Mouse (Mus musculus) midbrain, embryonic 10.5 days (tissue): ENCODE measurements around the gene 1700023F06Rik. TPM values are rescaled to one million over a fixed set of nuclear protein-coding genes. Genes with fewer than 3 reads are reported as not detected.
A peak's percentile ranks its signal among the peaks of the same experiment; 100 is the strongest.

Source experiments
- DNase-seq: peaks from one replicate; pipeline ENCODE4 v3.0.0-alpha.2; 2017; ENCODE audit warnings: low spot score
- H3K27ac ChIP-seq: fragments of 300-500 bp; sonication (generic); replicated peaks from 2 replicates; pipeline ENCODE4 v1.5.1; 2016; ENCODE audit warnings: mild to moderate bottlenecking
- H3K27me3 ChIP-seq: fragments of 300-500 bp; sonication (generic); 2 replicates; pipeline ENCODE4 v1.6.1; 2016; ENCODE audit warnings: low read depth, mild to moderate bottlenecking; ENCODE audit not compliant: poor library complexity, severe bottlenecking
- H3K36me3 ChIP-seq: fragments of 300-500 bp; sonication (generic); 2 replicates; pipeline ENCODE4 v1.6.1; 2016; ENCODE audit warnings: mild to moderate bottlenecking, moderate library complexity
- H3K4me1 ChIP-seq: fragments of 300-500 bp; sonication (generic); 2 replicates; pipeline ENCODE4 v1.6.1; 2016
- H3K4me3 ChIP-seq: fragments of 300-500 bp; sonication (generic); 2 replicates; pipeline ENCODE4 v1.5.1; 2016; ENCODE audit warnings: mild to moderate bottlenecking, moderate library complexity
- H3K9me3 ChIP-seq: fragments of 300-500 bp; sonication (generic); replicated peaks from 2 replicates; pipeline ENCODE4 v1.6.1; 2016; ENCODE audit warnings: mild to moderate bottlenecking
- WGBS: fragments of 180-500 bp; shearing (Covaris S2); methylation state at CpG from one replicate; pipeline ENCODE4 v1.1.7; 2016; 5-methylcytosine and 5-hydroxymethylcytosine counted together
- polyA plus RNA-seq: library from polyadenylated mRNA; unstranded; fragments of >200 nt; fragmentation: Nextera tagmentation; extraction: Ambion mirVana; gene quantifications from 2 replicates; pipeline ENCODE4 v1.2.1, GENCODE M21; 2016

The 1700023F06Rik gene
- polyA plus RNA-seq, 1 experiment from 2014 or later = 0.10 TPM

- Histone ChIP-seq H3K36me3 (no peaks in the 10 kb centered on the region), H3K4me1 (peaks cover 36% of the 10 kb centered on the region), H3K27me3 (peaks cover 100% of the 10 kb centered on the region), H3K27ac (no peak overlapping the region), H3K4me3 (no peak overlapping the region), H3K9me3 (no peaks in the 10 kb centered on the region)
- 89% methylated on average over 4 of the region's 4 CpGs for WGBS
- DNase-seq = no peak
Measured at GRCm38 (mm10) chr11:103197340-103197739, 11.0 kb downstream of the 1700023F06Rik start.

DNA sequence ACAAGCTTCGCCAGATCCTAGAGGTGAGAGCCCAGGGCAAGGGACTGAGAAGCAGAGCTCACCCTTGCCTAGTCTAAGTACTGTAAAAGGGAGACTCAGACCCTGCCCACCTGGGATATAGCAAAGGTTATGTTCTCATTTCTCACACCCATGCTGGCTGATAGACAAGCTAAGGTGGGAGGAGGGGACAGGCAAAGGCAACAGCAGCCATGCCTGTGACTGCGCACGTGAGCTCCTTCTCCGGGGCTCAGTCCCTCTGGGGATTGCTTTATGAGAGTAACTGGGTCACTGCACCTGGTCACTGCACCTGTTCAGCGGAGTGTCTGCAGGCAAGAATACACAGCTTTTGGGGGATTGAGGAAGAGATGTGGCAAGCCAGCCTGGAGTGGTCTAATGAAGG lies 12.7 kb downstream of the 1700023F06Rik start:
- Histone ChIP-seq H3K4me1 (peaks cover 33% of the 10 kb centered on the region), H3K4me3 (no peak overlapping the region), H3K27me3 (peaks cover 100% of the 10 kb centered on the region), H3K36me3 (no peaks in the 10 kb centered on the region), H3K9me3 (no peaks in the 10 kb centered on the region), H3K27ac (no peak overlapping the region)
- no peak for DNase-seq
- WGBS = 91% methylated on average over 5 of the region's 5 CpGs

DNA sequence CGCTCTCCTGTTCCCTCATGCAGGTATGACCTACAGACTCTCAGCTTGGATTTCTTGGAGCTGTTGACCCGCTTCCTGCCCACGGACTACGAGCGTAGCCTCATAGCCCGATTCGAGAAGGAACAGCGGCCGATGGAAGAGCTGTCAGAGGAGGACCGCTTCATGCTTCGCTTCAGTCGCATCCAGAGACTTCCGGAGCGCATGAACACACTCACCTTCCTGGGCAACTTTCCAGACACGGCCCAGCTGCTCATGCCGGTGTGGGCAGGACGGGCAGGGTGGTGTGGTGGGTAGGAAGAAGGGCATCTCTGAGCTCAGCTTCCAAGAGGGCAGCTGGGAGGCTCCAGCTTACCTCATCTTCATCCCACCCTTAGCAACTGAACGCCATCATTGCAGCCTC lies 13.1 kb downstream of the 1700023F06Rik start:
- Histone ChIP-seq H3K27ac (no peak overlapping the region), H3K4me1 (peaks cover 33% of the 10 kb centered on the region), H3K27me3 (peaks cover 100% of the 10 kb centered on the region), H3K9me3 (no peaks in the 10 kb centered on the region), H3K4me3 (no peak overlapping the region), H3K36me3 (no peaks in the 10 kb centered on the region)
- WGBS = 90% methylated on average over 18 of the region's 18 CpGs
- DNase-seq = no peak

DNA sequence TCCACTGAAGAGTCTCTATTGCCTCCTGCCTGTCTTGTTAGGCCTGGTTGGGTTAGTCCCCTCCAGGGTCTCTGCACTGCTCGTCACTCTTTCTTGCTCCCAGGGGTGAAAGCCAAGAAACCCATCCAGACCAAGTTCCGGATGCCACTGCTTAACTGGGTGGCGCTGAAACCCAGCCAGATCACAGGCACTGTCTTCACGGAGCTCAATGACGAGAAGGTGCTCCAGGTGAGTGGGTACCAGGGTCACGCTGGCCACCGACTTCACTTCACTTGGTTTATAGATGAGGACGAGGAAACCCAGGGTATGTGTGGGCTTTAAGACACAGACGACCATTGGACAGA lies 14.6 kb downstream of the 1700023F06Rik start:
- Histone ChIP-seq H3K9me3 (no peaks in the 10 kb centered on the region), H3K4me3 (no peak overlapping the region), H3K4me1 (peaks cover 23% of the 10 kb centered on the region), H3K27ac (no peak overlapping the region), H3K36me3 (no peaks in the 10 kb centered on the region), H3K27me3 (peaks cover 96% of the 10 kb centered on the region)
- 32% methylated on average over 9 of the region's 9 CpGs for WGBS
- DNase-seq = no peak

DNA sequence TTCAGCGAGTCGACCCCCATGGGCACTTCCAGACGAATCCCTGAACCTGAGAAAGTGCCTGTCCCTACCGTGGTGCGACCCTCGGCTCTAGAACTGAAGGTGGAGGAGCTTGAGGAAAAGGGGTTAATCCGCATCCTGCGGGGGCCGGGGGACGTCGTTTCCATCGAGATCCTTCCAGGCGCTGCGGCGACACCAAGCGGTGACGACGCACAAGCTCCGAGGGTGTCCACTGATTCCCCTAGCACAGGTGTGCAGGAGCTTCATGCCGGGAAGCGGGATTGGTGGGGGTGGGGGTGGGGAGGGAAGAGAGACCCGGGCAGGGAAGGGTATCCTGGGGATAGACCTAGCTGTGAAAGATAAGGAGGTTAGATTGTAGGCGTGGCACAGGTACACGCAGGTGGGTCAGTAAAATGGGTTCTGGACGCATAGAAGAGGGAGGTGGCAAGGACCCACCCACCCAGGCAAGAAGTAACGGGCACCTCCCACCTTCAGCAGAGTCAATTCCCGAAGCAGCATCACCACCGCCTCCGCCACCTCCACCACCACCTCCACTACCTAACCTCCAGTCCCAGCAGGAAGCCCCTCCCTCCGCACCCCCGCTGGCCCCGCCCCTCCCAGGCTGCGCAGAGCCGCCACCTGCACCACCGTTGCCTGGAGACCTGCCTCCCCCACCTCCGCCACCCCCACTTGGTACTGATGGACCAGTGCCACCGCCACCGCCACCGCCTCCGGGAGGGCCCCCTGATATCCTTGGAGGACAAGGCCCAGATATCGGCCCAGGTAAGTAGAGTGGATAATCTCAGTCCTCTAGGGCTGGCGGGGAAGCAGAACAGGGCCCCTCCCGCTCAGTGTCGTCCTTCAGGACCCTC lies 15.2 kb downstream of the 1700023F06Rik start:
- peaks cover 17% of the 10 kb centered on the region for H3K4me1 ChIP-seq
- H3K9me3 ChIP-seq = no peaks in the 10 kb centered on the region
- peaks cover 90% of the 10 kb centered on the region for H3K27me3 ChIP-seq
- H3K27ac ChIP-seq = no peak overlapping the region
- peak; percentile 46 for DNase-seq
- H3K4me3 ChIP-seq = peak overlapping the region; percentile 43
- no peaks in the 10 kb centered on the region for H3K36me3 ChIP-seq
- WGBS = 5% methylated on average over 43 of the region's 44 CpGs

GRCm38 (mm10) chr11:103192230-103192955 lies 16.0 kb downstream of the 1700023F06Rik start:
- no peaks in the 10 kb centered on the region for H3K9me3 ChIP-seq
- H3K27me3 ChIP-seq = peaks cover 82% of the 10 kb centered on the region
- peak overlapping the region; percentile 43 for H3K4me3 ChIP-seq
- WGBS = 14% methylated on average over 28 of the region's 28 CpGs
- peaks cover 14% of the 10 kb centered on the region for H3K4me1 ChIP-seq
- no peaks in the 10 kb centered on the region for H3K36me3 ChIP-seq
- H3K27ac ChIP-seq = no peak overlapping the region
- DNase-seq = no peak

DNA sequence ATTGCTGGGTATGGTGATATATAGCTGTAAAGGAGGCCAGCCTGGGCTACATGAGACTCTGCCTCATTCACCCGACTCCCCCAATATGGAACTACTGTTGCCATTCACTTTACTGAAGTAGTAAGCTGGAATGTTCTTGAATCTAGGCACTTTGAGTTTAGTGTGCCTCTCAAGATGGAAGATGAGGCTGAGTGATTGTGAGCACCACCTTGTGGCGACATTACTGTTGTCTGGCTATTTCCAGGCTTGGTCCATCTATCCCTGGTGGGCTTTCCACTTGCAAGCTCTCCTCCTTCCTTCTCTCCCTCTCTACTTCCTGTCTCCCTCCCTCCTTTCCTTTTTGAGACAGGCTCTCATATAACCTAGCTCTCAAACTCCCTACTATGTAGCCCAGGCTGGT lies 23.5 kb downstream of the 1700023F06Rik start:
- peak; percentile 42 for DNase-seq
- 32% methylated on average over 2 of the region's 2 CpGs for WGBS
- H3K27me3 ChIP-seq = peaks cover 10% of the 10 kb centered on the region
- no peaks in the 10 kb centered on the region for H3K4me1 ChIP-seq
- no peaks in the 10 kb centered on the region for H3K9me3 ChIP-seq
- H3K27ac ChIP-seq = no peak overlapping the region
- no peaks in the 10 kb centered on the region for H3K36me3 ChIP-seq
- H3K4me3 ChIP-seq = no peak overlapping the region

DNA sequence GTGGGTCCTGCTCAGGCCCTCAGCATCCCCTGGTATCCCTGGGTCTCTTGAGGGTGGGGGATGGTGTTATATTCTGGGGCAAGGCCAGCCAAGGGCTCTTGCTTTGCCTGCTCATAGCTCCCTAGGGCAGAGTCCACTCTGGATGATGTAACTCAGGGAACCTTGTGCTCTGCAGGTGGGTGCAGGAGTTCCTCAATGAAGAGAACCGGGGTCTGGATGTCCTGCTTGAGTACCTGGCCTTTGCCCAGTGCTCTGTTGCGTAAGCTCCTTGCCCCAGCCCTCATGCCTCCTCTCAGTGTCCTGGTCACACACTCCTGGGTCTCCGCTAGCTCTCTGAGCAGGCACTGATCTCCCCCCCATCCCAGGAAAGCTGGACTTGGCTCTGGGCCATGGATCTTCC lies 26.4 kb downstream of the 1700023F06Rik start:
- H3K4me1 ChIP-seq = no peaks in the 10 kb centered on the region
- no peak overlapping the region for H3K27ac ChIP-seq
- H3K36me3 ChIP-seq = no peaks in the 10 kb centered on the region
- no peak for DNase-seq
- no peaks in the 10 kb centered on the region for H3K9me3 ChIP-seq
- WGBS = 76% methylated on average over 3 of the region's 3 CpGs
- peaks cover 8% of the 10 kb centered on the region for H3K27me3 ChIP-seq
- H3K4me3 ChIP-seq = no peak overlapping the region

- Histone ChIP-seq H3K4me3 (no peak overlapping the region), H3K36me3 (no peaks in the 10 kb centered on the region), H3K4me1 (no peaks in the 10 kb centered on the region), H3K9me3 (no peaks in the 10 kb centered on the region), H3K27ac (no peak overlapping the region), H3K27me3 (peaks cover 8% of the 10 kb centered on the region)
- 81% methylated on average over 9 of the region's 9 CpGs for WGBS
- no peak for DNase-seq
Measured at GRCm38 (mm10) chr11:103181349-103181748, 27.0 kb downstream of the 1700023F06Rik start.

DNA sequence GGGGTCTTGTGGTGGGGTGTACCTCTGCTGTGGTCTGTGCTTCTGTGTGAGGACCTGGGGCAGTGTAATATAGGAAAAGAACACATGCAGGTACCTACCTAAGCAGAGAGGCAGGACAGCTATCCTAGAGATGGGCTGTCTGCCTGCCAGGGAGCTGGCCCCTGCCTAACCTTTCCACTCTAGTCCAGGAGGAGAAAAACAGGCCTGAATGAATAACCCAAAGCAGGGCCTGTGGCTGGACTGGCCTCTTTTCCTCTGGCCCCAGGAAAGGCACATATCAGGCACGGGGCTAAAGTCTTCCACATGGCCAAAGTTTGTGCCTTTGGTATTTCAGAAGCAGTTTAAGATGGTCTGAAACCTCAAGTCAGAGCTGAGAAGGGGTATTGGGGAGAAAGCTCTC lies 27.9 kb downstream of the 1700023F06Rik start:
- Histone ChIP-seq H3K27me3 (peaks cover 8% of the 10 kb centered on the region), H3K4me1 (no peaks in the 10 kb centered on the region), H3K4me3 (no peak overlapping the region), H3K36me3 (no peaks in the 10 kb centered on the region), H3K27ac (no peak overlapping the region), H3K9me3 (no peaks in the 10 kb centered on the region)
- no peak for DNase-seq
- 81% methylated on average over 1 of the region's 1 CpGs for WGBS

DNA sequence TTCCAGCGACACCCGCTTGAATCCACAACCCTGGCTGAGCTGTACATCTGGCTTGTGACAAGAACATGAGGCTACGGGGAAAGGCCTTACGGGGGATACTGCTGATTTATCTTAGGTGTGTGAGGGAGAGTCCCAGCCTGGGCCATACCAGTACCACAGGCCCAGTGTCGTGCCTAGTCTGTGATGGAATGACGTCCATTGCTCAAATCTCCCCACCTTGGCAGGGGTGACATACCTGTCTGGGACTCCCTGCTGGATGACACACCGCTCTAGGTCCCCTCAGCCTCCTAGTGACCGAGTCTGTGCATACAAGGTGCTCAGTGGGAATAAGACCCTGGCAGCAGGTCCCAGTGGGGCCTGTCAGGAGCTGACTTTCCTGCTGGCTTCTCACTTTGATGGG lies 29.6 kb downstream of the 1700023F06Rik start:
- 85% methylated on average over 8 of the region's 8 CpGs for WGBS
- no peak for DNase-seq
- no peaks in the 10 kb centered on the region for H3K36me3 ChIP-seq
- peaks cover 3% of the 10 kb centered on the region for H3K4me1 ChIP-seq
- H3K27me3 ChIP-seq = peaks cover 22% of the 10 kb centered on the region
- no peak overlapping the region for H3K4me3 ChIP-seq
- no peak overlapping the region for H3K27ac ChIP-seq
- H3K9me3 ChIP-seq = no peaks in the 10 kb centered on the region

- H3K9me3 ChIP-seq = no peaks in the 10 kb centered on the region
- 83% methylated on average over 15 of the region's 15 CpGs for WGBS
- peaks cover 29% of the 10 kb centered on the region for H3K27me3 ChIP-seq
- DNase-seq = no peak
- H3K4me1 ChIP-seq = peaks cover 3% of the 10 kb centered on the region
- H3K4me3 ChIP-seq = no peak overlapping the region
- H3K36me3 ChIP-seq = no peaks in the 10 kb centered on the region
- H3K27ac ChIP-seq = no peak overlapping the region
Measured at GRCm38 (mm10) chr11:103177815-103178485, 30.4 kb downstream of the 1700023F06Rik start.

- H3K27ac ChIP-seq = no peak overlapping the region
- no peaks in the 10 kb centered on the region for H3K36me3 ChIP-seq
- H3K4me3 ChIP-seq = no peak overlapping the region
- no peaks in the 10 kb centered on the region for H3K9me3 ChIP-seq
- peaks cover 34% of the 10 kb centered on the region for H3K27me3 ChIP-seq
- DNase-seq = no peak
- WGBS = 84% methylated on average over 5 of the region's 5 CpGs
- H3K4me1 ChIP-seq = peaks cover 3% of the 10 kb centered on the region
Measured at GRCm38 (mm10) chr11:103177216-103177615, 31.1 kb downstream of the 1700023F06Rik start.
